8 mouse cellular contexts compared by ENCODE assay signal in the genomic region with DNA sequence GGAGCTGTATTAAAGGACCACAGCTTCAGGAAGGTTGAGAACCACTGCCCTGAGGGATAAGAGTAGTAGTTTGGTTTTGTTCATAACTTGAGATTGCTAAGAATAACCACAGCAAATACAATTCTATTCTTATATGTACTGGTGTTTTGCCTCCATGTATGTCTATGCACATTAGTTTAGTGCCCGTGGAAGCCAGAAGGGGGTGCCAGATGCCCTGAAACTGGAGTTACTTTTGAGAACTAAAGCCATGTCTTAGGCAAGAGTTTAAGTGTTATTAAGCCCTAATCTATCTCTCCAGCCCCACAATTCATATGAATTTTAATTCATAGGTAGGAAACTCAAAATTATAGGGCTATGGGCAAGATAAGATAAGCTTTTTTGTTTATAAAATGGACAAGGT. TPM values are rescaled to one million over a fixed set of nuclear protein-coding genes. Genes with fewer than 3 reads are reported as not detected.
DNase-seq lines count a peak whose midpoint lies in the region; ATAC-seq and TF ChIP-seq lines count a peak whose summit lies in the region.
"Had no signal": no experiment of that assay in that cellular context is flagged by ENCODE, and none has a peak within 500 bp of the region (broad histone marks: within the 10 kb centered on the region; RNA-seq: fewer than 3 reads in every experiment).

No protein-coding gene starts in this region.

- H3K27ac ChIP-seq in kidney, adult 2 months (ENCODE audit: insufficient read depth, low read depth, low read length): no peak overlapping the region
- no peak overlapping the region for H3K27ac ChIP-seq in kidney, embryonic 16.5 days (ENCODE audit: low read length)
- H3K27ac ChIP-seq in spleen, adult 2 months (ENCODE audit: insufficient read depth, low read length): no peak overlapping the region
- H3K27ac ChIP-seq: neural tube, embryonic 12.5 days had no signal

- TF ChIP-seq POLR2A in kidney, adult 2 months (IDR thresholded peaks at IDR 0.05; ENCODE audit: low read depth, low read length): no peak
- TF ChIP-seq POLR2A in spleen, adult 2 months (IDR thresholded peaks at IDR 0.05; ENCODE audit: low read depth, low read length): no peak

- no peak for ATAC-seq in kidney, embryonic 16.5 days (ENCODE audit: low FRiP score, low TSS enrichment)
- no peak for ATAC-seq in Patski

- in situ Hi-C loops in Patski (cut with MboI; ENCODE audit: low pct_unique_long_range_greater_than_20kb): loop anchor here (5.0 kb wide), 1 partner anchor 40 kb away; no protein-coding TSS in a partner anchor

- CTCF ChIA-PET in Patski (lab: Charles Lee): interaction anchor here (0.7 to 3.2 kb wide), 9 partner anchors 10 to 52 kb away, joined by 3 to 16 read pairs (median 4); no protein-coding TSS in a partner anchor

- no peak overlapping the region for H3K4me2 ChIP-seq in kidney, embryonic 16.5 days (replicated peaks; ENCODE audit: low read depth, low read length)
- H3K4me2 ChIP-seq: neural tube, embryonic 12.5 days had no signal

- no peak overlapping the region for H3K4me3 ChIP-seq in kidney, adult 2 months (ENCODE audit: insufficient read depth, low read depth, low read length)
- no peak overlapping the region for H3K4me3 ChIP-seq in kidney, embryonic 16.5 days (ENCODE audit: low read length)
- no peak overlapping the region for H3K4me3 ChIP-seq in spleen, adult 2 months (ENCODE audit: extremely low read depth, insufficient read depth, insufficient read length)
- H3K4me3 ChIP-seq: neural tube, embryonic 12.5 days had no signal

- no peaks in the 10 kb centered on the region for H3K9me3 ChIP-seq in kidney, embryonic 16.5 days (ENCODE audit: low read length)
- H3K9me3 ChIP-seq: neural tube, embryonic 12.5 days had no signal

- peak; percentile 79 for DNase-seq in kidney, adult 2 months
- DNase-seq in Patski (ENCODE audit: low read depth, low spot score): no peak
- peak; percentile 77 for DNase-seq in embryo, embryonic 10.5 days (ENCODE audit: low spot score)
- DNase-seq in kidney, postnatal 25 days: peak; percentile 72 to 85
- peak; percentile 80 for DNase-seq in lung, postnatal 10 days
- DNase-seq in spleen, adult 2 months (ENCODE audit: low read depth in 1 of 2, low spot score in 2 of 2): peak; percentile 22 to 71

- H3K4me1 ChIP-seq in kidney, adult 2 months (ENCODE audit: control insufficient read depth, insufficient read depth, low read length): no peaks in the 10 kb centered on the region
- no peaks in the 10 kb centered on the region for H3K4me1 ChIP-seq in kidney, embryonic 16.5 days (ENCODE audit: insufficient read depth, low read length)
- no peaks in the 10 kb centered on the region for H3K4me1 ChIP-seq in spleen, adult 2 months (ENCODE audit: control insufficient read depth, insufficient read depth, insufficient read length)
- H3K4me1 ChIP-seq: neural tube, embryonic 12.5 days had no signal

- 19% methylated on average over 1 of the region's 1 CpGs for WGBS in kidney, adult 2 months
- 30% methylated on average over 1 of the region's 1 CpGs for WGBS in kidney, embryonic 16.5 days
- 21% methylated on average over 1 of the region's 1 CpGs for WGBS in spleen, adult 2 months

- H3K36me3 ChIP-seq in kidney, adult 2 months (ENCODE audit: control insufficient read depth, insufficient read depth, low read length): no peaks in the 10 kb centered on the region
- no peaks in the 10 kb centered on the region for H3K36me3 ChIP-seq in kidney, embryonic 16.5 days (ENCODE audit: insufficient read depth, low read length)
- H3K36me3 ChIP-seq in spleen, adult 2 months (ENCODE audit: control insufficient read depth, insufficient read depth, low read length): no peaks in the 10 kb centered on the region
- H3K36me3 ChIP-seq: neural tube, embryonic 12.5 days had no signal

- H3K9ac ChIP-seq in kidney, embryonic 16.5 days (replicated peaks; ENCODE audit: low read length): no peak overlapping the region
- H3K9ac ChIP-seq: neural tube, embryonic 12.5 days had no signal

- peak; percentile 81 for TF ChIP-seq CTCF in kidney, adult 2 months (conservative IDR thresholded peaks at IDR 0.05; ENCODE audit: insufficient read depth, insufficient read length, low read depth, low read length)
- peak; percentile 81 for TF ChIP-seq CTCF in Patski (IDR thresholded peaks at IDR 0.05)
- peak; percentile 57; the same call in 1 of the 2 replicates for TF ChIP-seq CTCF in spleen, adult 2 months (IDR thresholded peaks at IDR 0.05; ENCODE audit: extremely low read depth, insufficient read depth, insufficient read length, insufficient replicate concordance)

- H3K27me3 ChIP-seq in kidney, adult 2 months (replicated peaks; ENCODE audit: control insufficient read depth, insufficient read depth, low read length): no peaks in the 10 kb centered on the region
- H3K27me3 ChIP-seq in kidney, embryonic 16.5 days (ENCODE audit: insufficient read depth, low read length): no peaks in the 10 kb centered on the region
- H3K27me3 ChIP-seq in Patski: no peaks in the 10 kb centered on the region
- no peaks in the 10 kb centered on the region for H3K27me3 ChIP-seq in spleen, adult 2 months (ENCODE audit: control insufficient read depth, insufficient read depth, low read length)
- H3K27me3 ChIP-seq: neural tube, embryonic 12.5 days had no signal

- POLR2A ChIA-PET in Patski (lab: Charles Lee): no interaction called here

RNA-seq across cellular contexts. Expression of gene Exd1, which starts 5.3 kb away (rescaled TPM):
- polyA plus RNA-seq in kidney, adult 2 months (2012; rRNA removed): 0.52 and 0.56 TPM in 2 replicates
- polyA plus RNA-seq in kidney, embryonic 16.5 days (2015; fragmentation: Nextera tagmentation; extraction: Ambion mirVana): 0.41 and 0.84 TPM in 2 replicates
- polyA plus RNA-seq in Patski (2021): 1.7 TPM
- polyA plus RNA-seq in spleen, adult 2 months (2012; rRNA removed): 0.09 and 0.12 TPM in 2 replicates

RNA-seq across cellular contexts. Expression of gene Chp1, which starts 5.4 kb away (rescaled TPM):
- polyA plus RNA-seq in kidney, adult 2 months (2012; rRNA removed): 129 and 135 TPM in 2 replicates
- polyA plus RNA-seq in kidney, embryonic 16.5 days (2015; fragmentation: Nextera tagmentation; extraction: Ambion mirVana): 66.1 and 68.6 TPM in 2 replicates
- 114 TPM for polyA plus RNA-seq in Patski (2021)
- polyA plus RNA-seq in spleen, adult 2 months (2012; rRNA removed): 34.9 and 39.0 TPM in 2 replicates
